9 mouse cellular contexts compared by ENCODE assay signal in the genomic region with DNA sequence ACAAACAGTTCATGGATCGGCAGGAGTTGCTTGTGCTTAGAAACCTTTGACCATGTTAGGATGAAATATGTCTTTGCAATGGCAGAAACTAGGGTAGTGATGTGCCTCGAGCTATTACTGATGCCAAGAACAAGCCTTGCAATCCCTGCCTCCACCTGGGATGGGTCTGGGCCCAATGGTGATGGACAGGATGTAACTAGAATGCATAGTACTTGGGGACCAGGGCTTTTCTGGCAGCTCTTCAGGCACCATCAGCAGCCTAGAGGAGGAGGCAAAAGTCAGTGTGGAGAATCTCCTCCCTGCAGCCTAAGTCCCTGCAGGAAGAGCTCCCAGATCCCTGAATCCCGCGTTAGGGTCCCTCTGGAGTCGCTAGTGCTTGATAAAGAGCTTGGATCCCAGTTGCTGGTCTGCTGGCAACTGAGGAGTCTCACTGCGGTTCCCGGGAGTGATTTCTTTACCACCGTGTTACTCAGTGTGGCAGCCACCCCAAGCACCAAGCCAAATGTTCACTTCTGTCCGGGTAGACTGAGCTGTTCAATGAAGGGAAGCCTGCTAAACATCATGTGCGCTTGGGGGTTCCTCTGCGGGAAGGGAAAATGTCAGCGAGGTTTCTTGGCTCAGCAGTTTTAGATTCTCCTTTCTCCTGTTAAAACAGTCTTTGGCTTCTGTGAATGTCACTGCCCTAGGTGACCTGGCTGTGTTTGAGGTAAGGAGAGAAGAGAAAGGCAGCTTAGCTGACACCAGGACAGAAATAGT. TPM values are rescaled to one million over a fixed set of nuclear protein-coding genes. Genes with fewer than 3 reads are reported as not detected.
DNase-seq lines count a peak whose midpoint lies in the region; ATAC-seq and TF ChIP-seq lines count a peak whose summit lies in the region.
"Had no signal": no experiment of that assay in that cellular context is flagged by ENCODE, and none has a peak within 500 bp of the region (broad histone marks: within the 10 kb centered on the region; RNA-seq: fewer than 3 reads in every experiment).

No protein-coding gene starts in this region.

- H3K9ac ChIP-seq in heart, embryonic 13.5 days = no peak overlapping the region
- no peak overlapping the region for H3K9ac ChIP-seq in kidney, embryonic 15.5 days

- peak overlapping the region; percentile 64 for H3K4me3 ChIP-seq in heart, embryonic 13.5 days
- peak overlapping the region; percentile 79 for H3K4me3 ChIP-seq in embryonic fibroblast, embryonic 13.5 days (ENCODE audit: insufficient read depth, low read length)
- peak overlapping the region; percentile 68 for H3K4me3 ChIP-seq in kidney, embryonic 15.5 days (replicated peaks)

- no peaks in the 10 kb centered on the region for H3K9me3 ChIP-seq in heart, embryonic 13.5 days
- H3K9me3 ChIP-seq in kidney, embryonic 15.5 days (replicated peaks) = no peaks in the 10 kb centered on the region

- H3K4me1 ChIP-seq in heart, embryonic 13.5 days = peaks cover 3% of the 10 kb centered on the region; the same call in 1 of the 2 replicates
- H3K4me1 ChIP-seq in embryonic fibroblast, embryonic 13.5 days (ENCODE audit: control insufficient read depth, insufficient read depth, low read length) = peaks cover 5% of the 10 kb centered on the region; the same call in 1 of the 2 replicates
- H3K4me1 ChIP-seq in kidney, embryonic 15.5 days = peaks cover 22% of the 10 kb centered on the region

- TF ChIP-seq POLR2A in embryonic fibroblast, embryonic 13.5 days (IDR thresholded peaks at IDR 0.05; ENCODE audit: low read depth, low read length) = no peak

- DNase-seq in heart, postnatal 4 days = no peak
- peak; percentile 23 for DNase-seq in R1 (ENCODE audit: low read depth, low spot score)
- peak; percentile 27 for DNase-seq in neural tube, embryonic 10.5 days (ENCODE audit: extremely low spot score, low spot score)
- DNase-seq in gastrocnemius, postnatal 25 days = no peak
- no peak for DNase-seq in layer of hippocampus, postnatal 25 days (ENCODE audit: extremely low spot score in 1 of 2, low spot score in 1 of 2)

- no peak for TF ChIP-seq CTCF in embryonic fibroblast, embryonic 13.5 days (IDR thresholded peaks at IDR 0.05; ENCODE audit: borderline replicate concordance, insufficient read depth, low read length)

- H3K36me3 ChIP-seq in heart, embryonic 13.5 days = no peaks in the 10 kb centered on the region
- H3K36me3 ChIP-seq in kidney, embryonic 15.5 days = no peaks in the 10 kb centered on the region

- peak overlapping the region; percentile 97 for H3K4me2 ChIP-seq in heart, embryonic 13.5 days
- peak overlapping the region; percentile 99 for H3K4me2 ChIP-seq in kidney, embryonic 15.5 days

- no peak overlapping the region for H3K27ac ChIP-seq in heart, embryonic 13.5 days (replicated peaks)
- no peak overlapping the region for H3K27ac ChIP-seq in embryonic fibroblast, embryonic 13.5 days (ENCODE audit: insufficient read depth, low read length)
- no peak overlapping the region for H3K27ac ChIP-seq in kidney, embryonic 15.5 days

- ATAC-seq in heart, embryonic 13.5 days (ENCODE audit: extremely low read depth, insufficient number of reproducible peaks, low FRiP score, low TSS enrichment) = no peak
- ATAC-seq in kidney, embryonic 15.5 days (replicated peaks; ENCODE audit: low FRiP score) = no peak

- 36% methylated on average over 12 of the region's 12 CpGs for whole genome bisulfite sequencing in heart, embryonic 13.5 days
- 22% methylated on average over 12 of the region's 12 CpGs for WGBS in kidney, embryonic 15.5 days

- H3K27me3 ChIP-seq in heart, embryonic 13.5 days (replicated peaks) = peaks cover 59% of the 10 kb centered on the region
- peaks cover 33% of the 10 kb centered on the region for H3K27me3 ChIP-seq in kidney, embryonic 15.5 days

RNA-seq across cellular contexts. Expression of gene Tnfrsf11a, which starts 1.1 kb away (rescaled TPM):
- 0.25 and 0.60 TPM in 2 replicates for polyA plus RNA-seq in heart, embryonic 13.5 days (2015; fragmentation: Nextera tagmentation; extraction: Ambion mirVana)
- total RNA-seq in heart, postnatal 4 days (2021) = 1 to 10 TPM; 1.3 to 1.5 TPM
- polyA plus RNA-seq in embryonic fibroblast, embryonic 13.5 days (2011; ENCODE audit: insufficient read length, low read depth, missing spikeins) = 13.9 and 15.1 TPM in 2 replicates
- 1.4 and 1.5 TPM in 2 replicates for polyA plus RNA-seq in kidney, embryonic 15.5 days (2015; fragmentation: Nextera tagmentation; extraction: Ambion mirVana)
- total RNA-seq in gastrocnemius, postnatal 25 days (2021) = under 1 TPM; 0.41 to 0.67 TPM
- 1 to 10 TPM; 2.8 to 3.2 TPM for total RNA-seq in layer of hippocampus, postnatal 25 days (2021)
- total RNA-seq: MEL had no signal

Comparison
In these comparisons a context has a peak if more than half of its experiments do, and no peak if none do; other contexts are left out.
1. DNase-seq: peak in R1 (single experiment) and neural tube, embryonic 10.5 days (single experiment); none in heart, postnatal 4 days (single experiment), gastrocnemius, postnatal 25 days (single experiment) and layer of hippocampus, postnatal 25 days (0 of 2).
2. Peak in every context shown above with its lines, with median percentiles within 50 percentile points of each other: H3K4me3 ChIP-seq.